Mouse (Mus musculus) right cerebral cortex, postnatal 4 days (tissue): ENCODE measurements at regions not wholly inside any gene's neighbourhood (a gene's known extent, or its start where the extent isn't known, plus 50 kb on each side); places are given as distances from the start of the nearest gene placed in this dataset.
A peak's percentile ranks its signal among the peaks of the same experiment; 100 is the strongest.

Source experiments
- DNase-seq: peaks from one replicate; pipeline ENCODE4 v3.0.0-alpha.2; 2022

GRCm38 (mm10) chr3:131056893-131057660, 53.2 kb upstream of the Lef1 start:
- DNase-seq = no peak

GRCm38 (mm10) chr3:131054241-131054972, 55.9 kb upstream of the Lef1 start:
- no peak for DNase-seq

GRCm38 (mm10) chr3:131047716-131048115, 62.6 kb upstream of the Lef1 start:
- DNase-seq = no peak

GRCm38 (mm10) chr3:131046412-131046811, 63.9 kb upstream of the Lef1 start:
- peak; percentile 10 for DNase-seq

- DNase-seq = no peak
Measured at GRCm38 (mm10) chr3:131040214-131040825, 70.0 kb upstream of the Lef1 start.

GRCm38 (mm10) chr3:131037095-131037494, 73.2 kb upstream of the Lef1 start:
- DNase-seq = no peak

GRCm38 (mm10) chr3:131034774-131035173, 75.5 kb upstream of the Lef1 start:
- no peak for DNase-seq

- no peak for DNase-seq
Measured at GRCm38 (mm10) chr3:131026336-131026735, 83.9 kb upstream of the Lef1 start.

GRCm38 (mm10) chr3:131019163-131019956, 90.9 kb upstream of the Lef1 start:
- DNase-seq = no peak

- DNase-seq = no peak
Measured at GRCm38 (mm10) chr3:131017899-131018298, 92.4 kb upstream of the Lef1 start.

- no peak for DNase-seq
Measured at GRCm38 (mm10) chr3:131016104-131016503, 94.2 kb upstream of the Lef1 start.

GRCm38 (mm10) chr3:131014092-131014716, 96.1 kb upstream of the Lef1 start:
- no peak for DNase-seq

- DNase-seq = no peak
Measured at GRCm38 (mm10) chr3:131000701-131001100, 109.6 kb upstream of the Lef1 start.

- no peak for DNase-seq
Measured at GRCm38 (mm10) chr3:131000252-131000651, 110.0 kb upstream of the Lef1 start.

- no peak for DNase-seq
Measured at GRCm38 (mm10) chr3:130999818-131000217, 110.5 kb upstream of the Lef1 start.

- DNase-seq = no peak
Measured at GRCm38 (mm10) chr3:130998433-130998832, 111.8 kb upstream of the Lef1 start.

GRCm38 (mm10) chr3:130996786-130997185, 113.5 kb upstream of the Lef1 start:
- no peak for DNase-seq

GRCm38 (mm10) chr3:130991971-130992370, 118.3 kb upstream of the Lef1 start:
- DNase-seq = no peak

- no peak for DNase-seq
Measured at GRCm38 (mm10) chr3:130986708-130987107, 123.6 kb upstream of the Lef1 start.

- DNase-seq = no peak
Measured at GRCm38 (mm10) chr3:130986101-130986500, 124.2 kb upstream of the Lef1 start.

- DNase-seq = no peak
Measured at GRCm38 (mm10) chr3:130981566-130981965, 128.7 kb upstream of the Lef1 start.

GRCm38 (mm10) chr3:130978986-130979642, 131.2 kb upstream of the Lef1 start:
- no peak for DNase-seq
